Mouse (Mus musculus) testis, postnatal 10 days (tissue): ENCODE results near the gene Gk2.

Experiments
- DNase-seq: peaks from one replicate; pipeline ENCODE4 v3.0.0; 2021; ENCODE audit warnings: low spot score

Gene Gk2

GRCm38 (mm10) chr5:97456816-97457215 lies at the start of gene Gk2:
Gk2 (minus strand) TSS chr5:97457021.
- DNase-seq = no peak

- DNase-seq = no peak
Observed at GRCm38 (mm10) chr5:97498041-97498440, 41.2 kb upstream of the Gk2 start.

- no peak for DNase-seq
Observed at GRCm38 (mm10) chr5:97495488-97496092, 38.8 kb upstream of the Gk2 start.

- DNase-seq = no peak
Observed at GRCm38 (mm10) chr5:97493421-97493820, 36.6 kb upstream of the Gk2 start.

- DNase-seq = no peak
Observed at GRCm38 (mm10) chr5:97486141-97486540, 29.3 kb upstream of the Gk2 start.

- DNase-seq = no peak
Observed at GRCm38 (mm10) chr5:97479991-97480390, 23.2 kb upstream of the Gk2 start.

- DNase-seq = no peak
Observed at GRCm38 (mm10) chr5:97467246-97467645, 10.4 kb upstream of the Gk2 start.

- DNase-seq = no peak
Observed at GRCm38 (mm10) chr5:97466430-97467158, 9.8 kb upstream of the Gk2 start.

GRCm38 (mm10) chr5:97465956-97466355 lies 9.1 kb upstream of the Gk2 start:
- no peak for DNase-seq

GRCm38 (mm10) chr5:97462856-97463255 lies 6.0 kb upstream of the Gk2 start:
- DNase-seq = no peak

- DNase-seq = no peak
Observed at GRCm38 (mm10) chr5:97451451-97451850, 5.4 kb downstream of the Gk2 start.

GRCm38 (mm10) chr5:97444191-97444590 lies 12.6 kb downstream of the Gk2 start:
- no peak for DNase-seq

GRCm38 (mm10) chr5:97432512-97432911 lies 24.3 kb downstream of the Gk2 start:
- DNase-seq = no peak

- DNase-seq = no peak
Observed at GRCm38 (mm10) chr5:97429976-97430375, 26.8 kb downstream of the Gk2 start.

- no peak for DNase-seq
Observed at GRCm38 (mm10) chr5:97421669-97422068, 35.2 kb downstream of the Gk2 start.

- DNase-seq = no peak
Observed at GRCm38 (mm10) chr5:97417185-97417584, 39.6 kb downstream of the Gk2 start.

GRCm38 (mm10) chr5:97415837-97416236 lies 41.0 kb downstream of the Gk2 start:
- DNase-seq = no peak

GRCm38 (mm10) chr5:97413716-97414115 lies 43.1 kb downstream of the Gk2 start:
- DNase-seq = no peak

GRCm38 (mm10) chr5:97410190-97410589 lies 46.6 kb downstream of the Gk2 start:
- no peak for DNase-seq

- no peak for DNase-seq
Observed at GRCm38 (mm10) chr5:97409234-97409704, 47.6 kb downstream of the Gk2 start.
